Mouse (Mus musculus) neural tube, embryonic 15.5 days (tissue): ENCODE results near the gene Zscan4-ps2. TPM values are rescaled to one million over a fixed set of nuclear protein-coding genes. Genes with fewer than 3 reads are reported as not detected.
"Not testable (repeated sequence)": the region's sequence is repeated elsewhere in the genome, so short reads cannot be mapped to it uniquely, and the experiment has no call there.

ENCODE experiments used
- ATAC-seq: fragments of 200-750 bp; cut with Nextera tagmentation; 2 replicates; pipeline ENCODE4 v1.8.0; 2017; ENCODE audit warnings: mild to moderate bottlenecking, moderate TSS enrichment, moderate library complexity; ENCODE audit not compliant: low FRiP score
- H3K27ac ChIP-seq: fragments of 300-500 bp; sonication (generic); replicated peaks from 2 replicates; pipeline ENCODE4 v1.5.1; 2015; ENCODE audit warnings: mild to moderate bottlenecking, inconsistent platforms
- H3K27me3 ChIP-seq: fragments of 300-500 bp; sonication (generic); replicated peaks from 2 replicates; pipeline ENCODE4 v1.6.1; 2015; ENCODE audit warnings: inconsistent platforms
- H3K36me3 ChIP-seq: fragments of 300-500 bp; sonication (generic); 2 replicates; pipeline ENCODE4 v1.6.1; 2015; ENCODE audit warnings: inconsistent platforms
- H3K4me1 ChIP-seq: fragments of 300-500 bp; sonication (generic); 2 replicates; pipeline ENCODE4 v1.6.1; 2015; ENCODE audit warnings: inconsistent platforms
- H3K4me2 ChIP-seq: fragments of 300-500 bp; sonication (generic); 2 replicates; pipeline ENCODE4 v1.6.1; 2015; ENCODE audit warnings: inconsistent platforms, mild to moderate bottlenecking, moderate library complexity
- H3K4me3 ChIP-seq: fragments of 300-500 bp; sonication (generic); replicated peaks from 2 replicates; pipeline ENCODE4 v1.5.1; 2015; ENCODE audit warnings: mild to moderate bottlenecking, inconsistent platforms
- H3K9ac ChIP-seq: fragments of 300-500 bp; sonication (generic); replicated peaks from 2 replicates; pipeline ENCODE4 v1.6.1; 2015; ENCODE audit warnings: mild to moderate bottlenecking, inconsistent platforms
- H3K9me3 ChIP-seq: fragments of 300-500 bp; sonication (generic); replicated peaks from 2 replicates; pipeline ENCODE4 v1.6.1; 2016; ENCODE audit warnings: inconsistent platforms
- WGBS: fragments of 180-500 bp; shearing (Covaris S2); methylation state at CpG from one replicate; pipeline ENCODE4 v1.1.7; 2015; ENCODE audit warnings: mixed read lengths; 5-methylcytosine and 5-hydroxymethylcytosine counted together
- polyA plus RNA-seq: library from polyadenylated mRNA; unstranded; fragments of >200 nt; fragmentation: Nextera tagmentation; extraction: Ambion mirVana; gene quantifications from 2 replicates; pipeline ENCODE4 v1.2.1, GENCODE M21; 2015

The Zscan4-ps2 gene
- polyA plus RNA-seq: not detected in 2 replicates

- H3K36me3 ChIP-seq, H3K4me2 ChIP-seq, H3K4me3 ChIP-seq, H3K27ac ChIP-seq, H3K9me3 ChIP-seq, H3K27me3 ChIP-seq, ATAC-seq, H3K9ac ChIP-seq, H3K4me1 ChIP-seq: not testable (repeated sequence)
- WGBS: 86% methylated on average over 1 of the region's 1 CpGs
These were observed at the start of gene Zscan4-ps2 for GRCm38 (mm10) chr7:11514010-11514409. Zscan4-ps2 (plus strand) TSS chr7:11514310.

Other genes with a start within 250 kb of the Zscan4-ps2 start
- gene Zscan4e, start 203.6 kb upstream of the Zscan4-ps2 start, polyA plus RNA-seq: not detected in 2 replicates
- not detected in 2 replicates for gene Zscan4f, start 116.4 kb upstream of the Zscan4-ps2 start, polyA plus RNA-seq
- not detected in 2 replicates for gene Zscan4-ps3, start 95.0 kb downstream of the Zscan4-ps2 start, polyA plus RNA-seq
- not detected in 2 replicates for gene Vmn1r72, start 165.8 kb downstream of the Zscan4-ps2 start, polyA plus RNA-seq
- not detected in 2 replicates for gene Vmn1r73, start 216.0 kb downstream of the Zscan4-ps2 start, polyA plus RNA-seq